Mouse (Mus musculus): ENCODE measurements at regions not wholly inside any gene's neighbourhood (a gene's known extent, or its start where the extent isn't known, plus 50 kb on each side); places are given as distances from the start of the nearest gene placed in this dataset.

DNA sequence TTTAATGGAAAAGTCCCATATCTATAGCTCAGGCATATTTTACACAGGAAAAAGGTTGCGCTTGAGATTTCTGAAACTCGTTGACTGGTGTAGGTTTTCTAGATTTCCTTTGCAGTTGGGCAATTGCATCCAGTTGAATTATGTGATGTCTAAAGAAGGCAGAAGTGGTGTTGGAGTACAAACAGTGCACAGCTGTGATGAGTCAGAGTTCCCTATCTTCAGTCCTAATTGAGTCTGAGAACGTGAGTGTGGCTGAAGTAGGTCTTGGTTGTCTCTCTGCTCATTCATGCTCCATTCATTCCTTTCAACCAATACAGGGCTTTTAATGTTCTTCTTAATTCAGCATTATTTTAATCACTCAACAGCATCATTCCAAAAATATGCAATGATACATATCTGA is 142.9 kb upstream of the Dpyd start:
- Histone ChIP-seq H3K27ac (no peak overlapping the region), H3K4me3 (no peak overlapping the region)
- no peak for DNase-seq (ENCODE audit: low spot score in 2 of 2)
- no peak for TF ChIP-seq CTCF (conservative IDR thresholded peaks at IDR 0.05)

DNA sequence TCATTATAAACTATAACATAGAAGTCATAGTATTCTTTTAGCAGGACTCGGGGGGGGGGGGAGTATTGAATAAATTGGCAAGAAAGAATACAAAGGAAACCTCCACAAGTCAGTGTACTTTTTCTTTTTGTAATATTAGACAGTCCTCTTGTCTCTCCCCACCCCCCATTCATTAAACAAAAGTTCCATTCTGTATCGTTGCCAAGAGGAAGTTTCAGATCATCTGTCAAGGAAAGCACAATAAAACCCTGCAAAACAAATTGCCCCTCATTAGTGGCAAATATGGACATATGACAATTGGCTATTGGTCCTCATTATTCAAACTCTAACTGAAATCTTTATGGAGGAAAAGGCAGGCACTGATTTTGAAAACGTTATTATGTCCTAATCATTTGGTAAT is 140.2 kb upstream of the Dpyd start:
- no peak overlapping the region for H3K27ac ChIP-seq
- no peak overlapping the region for H3K4me3 ChIP-seq
- no peak for TF ChIP-seq CTCF (conservative IDR thresholded peaks at IDR 0.05)
- no peak for DNase-seq (ENCODE audit: low spot score in 2 of 2)

- Histone ChIP-seq H3K4me3 (peak overlapping the region; percentile 50), H3K27ac (no peak overlapping the region)
- TF ChIP-seq CTCF (conservative IDR thresholded peaks at IDR 0.05): peak; percentile 74
- peak in 1 of 2 experiments; percentile 44 for DNase-seq (ENCODE audit: low spot score in 2 of 2)
Observed at GRCm38 (mm10) chr3:118425748-118426147, 136.2 kb upstream of the Dpyd start.

DNA sequence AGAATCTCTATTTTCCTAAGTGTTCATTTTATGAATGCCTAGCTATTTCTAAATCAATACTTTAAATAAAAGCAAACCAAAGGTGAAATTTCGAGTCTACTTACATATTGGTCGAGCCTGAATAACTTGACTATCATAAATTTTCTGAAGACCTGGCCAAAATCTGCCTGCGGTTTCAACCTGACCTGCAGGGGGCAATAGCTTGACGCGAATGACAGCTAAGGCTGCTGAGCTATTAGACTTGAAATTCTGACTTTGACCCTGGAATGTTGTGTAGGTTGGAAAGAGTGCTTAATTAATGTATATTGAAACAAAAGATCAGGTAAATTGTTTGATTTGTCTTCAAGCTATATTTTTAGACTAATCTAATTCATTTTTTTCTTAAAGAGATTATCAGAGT is 133.4 kb upstream of the Dpyd start:
- TF ChIP-seq CTCF (conservative IDR thresholded peaks at IDR 0.05): peak; percentile 98
- no peak overlapping the region for H3K4me3 ChIP-seq
- peak in 1 of 2 experiments; percentile 82 for DNase-seq (ENCODE audit: low spot score in 2 of 2)
- no peak overlapping the region for H3K27ac ChIP-seq

- peak overlapping the region; percentile 79 for H3K4me3 ChIP-seq
- peak overlapping the region; percentile 98 for H3K27ac ChIP-seq
- TF ChIP-seq CTCF (conservative IDR thresholded peaks at IDR 0.05): no peak
- DNase-seq (ENCODE audit: low spot score in 2 of 2): peak; percentile 65 to 69
Observed at GRCm38 (mm10) chr3:118429825-118430630, 131.9 kb upstream of the Dpyd start.

GRCm38 (mm10) chr3:118430631-118430906 is 131.4 kb upstream of the Dpyd start:
- peak overlapping the region; percentile 98 for H3K27ac ChIP-seq

DNA sequence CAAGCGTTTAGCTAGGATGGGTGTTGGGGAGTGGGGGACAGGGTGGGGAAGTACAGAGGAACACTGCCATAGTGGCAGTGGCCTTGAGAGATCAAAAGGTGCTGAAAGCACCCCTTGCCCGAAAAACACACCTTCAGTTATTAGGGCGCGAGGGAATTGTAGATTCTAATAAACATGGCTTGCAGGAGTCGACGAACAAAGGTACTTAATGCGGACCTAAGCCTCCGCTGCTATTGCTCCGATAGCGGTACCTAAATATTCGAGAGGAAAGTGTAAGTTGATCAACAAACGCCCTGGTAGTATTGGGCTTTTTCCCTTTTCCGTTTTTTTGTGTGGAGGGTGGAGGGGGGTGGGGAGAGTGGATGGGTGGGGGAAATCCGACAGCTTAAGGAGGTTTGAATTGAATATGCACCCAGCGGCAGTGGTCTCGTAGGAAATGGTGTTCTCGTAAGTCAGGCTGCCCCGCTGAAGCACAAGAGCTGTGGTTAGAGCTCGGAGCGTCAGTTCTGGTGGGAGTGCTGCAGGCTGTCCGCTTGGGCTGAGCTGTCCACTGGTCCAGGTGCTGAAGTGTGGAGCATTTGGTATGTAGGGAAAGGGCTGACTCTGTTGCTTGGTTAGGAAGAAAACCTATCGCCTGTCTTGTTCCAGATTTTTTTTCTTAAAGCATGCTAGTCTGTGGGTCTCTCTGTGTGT is 130.8 kb upstream of the Dpyd start:
- peak in 1 of 2 experiments; percentile 57 for DNase-seq (ENCODE audit: low spot score in 2 of 2)
- H3K27ac ChIP-seq: peak overlapping the region; percentile 98
- TF ChIP-seq CTCF (conservative IDR thresholded peaks at IDR 0.05): no peak

More at GRCm38 (mm10) chr3:118430631-118430906, 131.4 kb upstream of the Dpyd start:
- no peak for DNase-seq (ENCODE audit: low spot score in 2 of 2)
- TF ChIP-seq CTCF (conservative IDR thresholded peaks at IDR 0.05): no peak
- peak overlapping the region; percentile 79 for H3K4me3 ChIP-seq

DNA sequence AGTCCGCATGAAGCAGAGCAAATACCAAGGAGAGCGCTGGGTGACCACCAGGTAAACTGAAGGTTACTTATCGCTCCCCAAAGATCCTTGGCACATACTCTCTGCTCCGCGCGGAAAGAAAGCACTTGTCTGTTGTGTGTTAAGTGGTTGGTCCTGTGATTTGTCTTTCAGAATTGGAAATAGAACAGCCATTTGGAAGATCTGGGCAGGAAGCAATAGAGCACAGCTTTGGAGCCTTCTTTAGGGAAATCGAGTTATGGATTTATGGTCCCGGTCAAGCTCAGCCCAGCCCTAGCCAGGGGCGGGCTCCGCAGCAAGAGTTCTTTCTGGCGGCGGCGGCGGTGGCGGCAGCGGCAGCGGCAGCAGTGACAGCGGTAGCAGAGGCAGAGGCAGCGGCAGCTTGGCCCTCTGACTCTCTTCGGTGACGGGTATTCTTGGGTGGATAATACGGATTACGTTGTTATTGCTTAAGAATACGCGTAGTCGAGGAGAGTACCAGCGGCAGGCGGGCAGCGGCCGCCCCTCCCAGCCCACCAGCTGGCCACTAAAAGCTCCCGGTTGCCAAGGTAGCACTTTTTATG is 128.4 kb upstream of the Dpyd start:
- no peak for TF ChIP-seq CTCF (conservative IDR thresholded peaks at IDR 0.05)
- Histone ChIP-seq H3K27ac (peak overlapping the region; percentile 98), H3K4me3 (peak overlapping the region; percentile 79)
- DNase-seq (ENCODE audit: low spot score in 2 of 2): peak in 1 of 2 experiments; percentile 44

More for the DNA sequence above, 130.8 kb upstream of the Dpyd start:
- H3K4me3 ChIP-seq: peak overlapping the region; percentile 79

- H3K27ac ChIP-seq: peak overlapping the region; percentile 80
- DNase-seq (ENCODE audit: low spot score in 2 of 2): peak in 1 of 2 experiments; percentile 30
- TF ChIP-seq CTCF (conservative IDR thresholded peaks at IDR 0.05): no peak
Observed at GRCm38 (mm10) chr3:118434311-118434710, 127.6 kb upstream of the Dpyd start.

DNA sequence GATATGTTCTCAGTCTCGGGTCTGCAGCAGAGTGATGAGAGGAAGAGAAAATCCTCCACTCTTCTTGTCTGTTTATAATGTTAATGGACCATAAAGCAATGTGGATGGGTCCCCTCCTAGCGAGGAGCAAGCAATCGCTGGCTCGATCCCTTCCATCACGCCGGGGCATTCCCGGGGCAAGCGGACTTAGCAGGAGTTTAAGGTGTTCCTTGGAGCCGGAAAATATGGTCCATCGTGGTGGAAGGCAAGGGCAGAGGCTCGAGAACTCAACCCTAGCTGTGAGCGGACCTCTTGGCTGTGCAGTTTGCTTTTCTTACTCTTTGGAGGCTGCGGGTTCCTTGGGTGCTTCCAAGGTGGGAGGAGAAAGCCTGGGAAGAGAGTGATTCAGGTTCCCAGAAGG is 127.1 kb upstream of the Dpyd start:
- DNase-seq (ENCODE audit: low spot score in 2 of 2): no peak
- H3K27ac ChIP-seq: peak overlapping the region; percentile 80

More at GRCm38 (mm10) chr3:118434311-118434710, 127.6 kb upstream of the Dpyd start:
- H3K4me3 ChIP-seq: peak overlapping the region; percentile 60

DNA sequence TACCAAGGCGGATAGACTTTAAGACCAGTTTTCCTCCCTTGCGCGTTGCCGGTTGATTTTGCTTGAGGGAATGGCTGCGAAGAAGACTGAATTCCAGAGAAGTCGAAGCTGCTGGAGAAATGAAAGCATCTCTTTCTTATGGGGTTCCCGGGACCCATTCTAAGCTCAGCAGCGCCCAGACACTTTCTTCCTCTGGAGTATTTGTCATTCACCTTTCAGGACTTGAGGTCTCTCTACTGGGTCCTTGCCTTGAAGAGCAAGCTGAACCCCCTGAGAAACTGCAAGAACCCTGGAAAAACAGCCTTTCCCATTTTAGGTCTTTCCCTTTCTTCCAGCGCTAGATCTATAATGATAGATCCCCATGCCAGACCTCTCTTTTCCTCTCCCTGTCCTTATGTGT is 126.7 kb upstream of the Dpyd start:
- no peak for DNase-seq (ENCODE audit: low spot score in 2 of 2)
- H3K27ac ChIP-seq: peak overlapping the region; percentile 80

More for the DNA sequence above, 127.1 kb upstream of the Dpyd start:
- peak overlapping the region; percentile 60 for H3K4me3 ChIP-seq
- no peak for TF ChIP-seq CTCF (conservative IDR thresholded peaks at IDR 0.05)

DNA sequence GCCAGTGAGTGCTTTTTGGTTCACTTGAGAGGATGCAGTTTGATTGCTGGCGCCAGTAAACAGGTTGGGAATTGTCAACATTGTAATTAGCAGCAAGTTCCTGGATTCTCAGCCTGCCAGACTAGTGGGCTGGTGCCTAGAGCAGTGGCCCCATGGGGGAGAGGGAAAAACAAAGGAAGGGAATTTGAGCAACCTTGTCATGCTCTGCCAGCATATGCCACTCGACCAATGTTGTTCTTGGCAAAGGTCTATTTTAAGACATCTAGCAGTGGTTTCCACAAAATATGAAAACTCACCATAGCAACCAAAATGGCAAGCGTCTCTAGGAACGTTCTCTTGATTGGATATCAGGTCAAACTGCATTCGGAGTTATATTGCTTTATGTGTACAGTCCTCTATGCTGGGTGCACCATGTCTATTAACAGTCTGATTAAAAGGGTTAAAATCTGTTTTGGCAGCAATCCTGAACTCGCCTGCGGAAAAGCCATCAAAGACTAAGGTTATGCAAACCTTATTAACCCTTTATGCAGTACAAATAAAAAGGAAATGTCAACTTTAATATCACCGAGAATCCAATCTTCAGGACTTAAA is 118.1 kb upstream of the Dpyd start:
- Histone ChIP-seq H3K4me3 (no peak overlapping the region), H3K27ac (peak overlapping the region; percentile 49; the same call in 1 of the 2 replicates)
- DNase-seq (ENCODE audit: low spot score in 2 of 2): peak in 1 of 2 experiments; percentile 49
- no peak for TF ChIP-seq CTCF (conservative IDR thresholded peaks at IDR 0.05)

More for the DNA sequence above, 126.7 kb upstream of the Dpyd start:
- peak overlapping the region; percentile 60 for H3K4me3 ChIP-seq
- TF ChIP-seq CTCF (conservative IDR thresholded peaks at IDR 0.05): no peak

DNA sequence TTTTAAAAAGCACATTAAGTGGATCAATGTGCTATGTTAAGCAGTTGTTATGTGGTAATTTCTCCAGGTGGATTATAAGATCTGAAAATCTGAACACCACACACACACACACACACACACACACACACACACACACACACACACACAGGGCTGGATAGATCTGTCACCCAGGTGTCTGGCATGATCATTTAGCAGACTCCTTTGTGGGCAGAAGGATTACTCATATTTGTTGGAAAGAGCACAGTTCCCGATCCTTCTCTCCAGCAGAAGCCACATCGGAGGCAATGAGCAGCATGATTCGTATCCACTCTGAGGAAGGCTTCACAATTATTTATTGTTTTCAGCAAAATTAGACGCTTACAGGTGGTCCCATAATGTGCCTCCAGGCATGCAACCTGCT is 116.6 kb upstream of the Dpyd start:
- DNase-seq (ENCODE audit: low spot score in 2 of 2): no peak
- no peak for TF ChIP-seq CTCF (conservative IDR thresholded peaks at IDR 0.05)

More for the DNA sequence above, 116.6 kb upstream of the Dpyd start:
- peak overlapping the region; percentile 73 for H3K27ac ChIP-seq
- H3K4me3 ChIP-seq: peak overlapping the region; percentile 17; the same call in 1 of the 2 replicates
